Mouse (Mus musculus) bone marrow, adult 2 months (tissue): Measurements from ENCODE around the gene Rtcb. TPM values are rescaled to one million over a fixed set of nuclear protein-coding genes. Genes with fewer than 3 reads are reported as not detected.

Source experiments
- H3K27ac ChIP-seq: fragments of 200-500 bp; 2 replicates; pipeline ENCODE4 v1.5.1; 2012; ENCODE audit warnings: low read depth, mild to moderate bottlenecking, control low read depth, inconsistent platforms, low read length; ENCODE audit not compliant: control insufficient read depth, poor library complexity, insufficient read depth
- H3K4me1 ChIP-seq: fragments of 200-500 bp; 2 replicates; pipeline ENCODE4 v1.6.1; 2011; ENCODE audit warnings: low read length; ENCODE audit not compliant: control insufficient read depth, insufficient read depth
- H3K4me3 ChIP-seq: fragments of 200-500 bp; replicated peaks from 2 replicates; pipeline ENCODE3; 2011; ENCODE audit warnings: mild to moderate bottlenecking, low read depth, low read length, control low read depth; ENCODE audit not compliant: control insufficient read depth
- CTCF ChIP-seq: fragments of 200-500 bp; IDR thresholded peaks from 2 replicates; pipeline ENCODE4 v1.5.1; 2011; ENCODE audit warnings: low read length, control low read depth; ENCODE audit not compliant: control insufficient read depth, insufficient read depth
- POLR2A ChIP-seq: fragments of 200-500 bp; IDR thresholded peaks from 2 replicates; pipeline ENCODE4 v1.6.1; 2011; ENCODE audit warnings: low read depth, mild to moderate bottlenecking, control low read depth, low read length, borderline replicate concordance; ENCODE audit not compliant: control insufficient read depth
- WGBS: fragments of 180-500 bp; shearing (Covaris S2); methylation state at CpG from one replicate; pipeline ENCODE4 v1.1.7; 2018; 5-methylcytosine and 5-hydroxymethylcytosine counted together
- polyA plus RNA-seq: library from polyadenylated mRNA; stranded (reverse); fragments of >200 nt; gene quantifications from 2 replicates; pipeline ENCODE4 v1.2.4, GENCODE M21; 2011; ENCODE audit warnings: low replicate concordance; ENCODE audit not compliant: missing spikeins, insufficient read depth, insufficient read length

The Rtcb gene
- 44.0 and 60.7 TPM in 2 replicates for polyA plus RNA-seq

- WGBS = under 1% methylated on average over 38 of the region's 38 CpGs
- Histone ChIP-seq H3K4me1 (no peaks in the 10 kb centered on the region; the same call in none of the 2 replicates), H3K27ac (peak within 1 kb of the TSS; percentile 56)
Measured at GRCm38 (mm10) chr10:85957464-85957950, at the start of gene Rtcb. TSS of gene Rtcb (minus strand) at chr10:85957823.

GRCm38 (mm10) chr10:86006455-86006854 is 48.8 kb upstream of the Rtcb start:
- no peak for TF ChIP-seq CTCF
- TF ChIP-seq POLR2A = no peak
- Histone ChIP-seq H3K27ac (no peak overlapping the region), H3K4me1 (peaks cover 2% of the 10 kb centered on the region), H3K4me3 (no peak overlapping the region)
- WGBS = 77% methylated on average over 5 of the region's 5 CpGs

More at GRCm38 (mm10) chr10:85957464-85957950, at the start of gene Rtcb:
- TF ChIP-seq CTCF = no peak
- TF ChIP-seq POLR2A = peak; percentile 35; the same call in 1 of the 2 replicates
- peak within 1 kb of the TSS; percentile 89 for H3K4me3 ChIP-seq

- Histone ChIP-seq H3K4me1 (no peaks in the 10 kb centered on the region), H3K27ac (no peak overlapping the region), H3K4me3 (no peak overlapping the region)
- TF ChIP-seq POLR2A = no peak
- TF ChIP-seq CTCF = no peak
- 78% methylated on average over 4 of the region's 4 CpGs for WGBS
Measured at GRCm38 (mm10) chr10:86000447-86000846, 42.8 kb upstream of the Rtcb start.

GRCm38 (mm10) chr10:85994543-85995104 is 37.0 kb upstream of the Rtcb start:
- H3K4me1 ChIP-seq = no peaks in the 10 kb centered on the region
- TF ChIP-seq POLR2A (no peak), CTCF (no peak)
- 70% methylated on average over 5 of the region's 5 CpGs for WGBS
- no peak overlapping the region for H3K27ac ChIP-seq
- no peak overlapping the region for H3K4me3 ChIP-seq

- no peak overlapping the region for H3K4me3 ChIP-seq
- no peak for TF ChIP-seq CTCF
- no peak for TF ChIP-seq POLR2A
- WGBS = 82% methylated on average over 9 of the region's 9 CpGs
Measured at GRCm38 (mm10) chr10:85993836-85994235, 36.2 kb upstream of the Rtcb start.

GRCm38 (mm10) chr10:85992412-85992811 is 34.8 kb upstream of the Rtcb start:
- H3K4me3 ChIP-seq = no peak overlapping the region
- WGBS = 8% methylated on average over 4 of the region's 4 CpGs
- H3K4me1 ChIP-seq = no peaks in the 10 kb centered on the region
- TF ChIP-seq POLR2A (no peak), CTCF (no peak)
- H3K27ac ChIP-seq = no peak overlapping the region

More at GRCm38 (mm10) chr10:85993836-85994235, 36.2 kb upstream of the Rtcb start:
- Histone ChIP-seq H3K4me1 (no peaks in the 10 kb centered on the region), H3K27ac (no peak overlapping the region)

GRCm38 (mm10) chr10:85989412-85990115 is 31.9 kb upstream of the Rtcb start:
- Histone ChIP-seq H3K4me1 (no peaks in the 10 kb centered on the region; the same call in 1 of the 2 replicates), H3K4me3 (no peak overlapping the region), H3K27ac (no peak overlapping the region)
- 7% methylated on average over 6 of the region's 6 CpGs for WGBS
- TF ChIP-seq CTCF = no peak
- no peak for TF ChIP-seq POLR2A

- Histone ChIP-seq H3K4me3 (no peak overlapping the region), H3K27ac (no peak overlapping the region), H3K4me1 (no peaks in the 10 kb centered on the region)
- 66% methylated on average over 4 of the region's 4 CpGs for WGBS
- TF ChIP-seq POLR2A (no peak), CTCF (no peak)
Measured at GRCm38 (mm10) chr10:85972915-85973314, 15.3 kb upstream of the Rtcb start.

- TF ChIP-seq POLR2A = no peak
- no peak for TF ChIP-seq CTCF
- H3K27ac ChIP-seq = no peak overlapping the region
- H3K4me1 ChIP-seq = no peaks in the 10 kb centered on the region
- no peak overlapping the region for H3K4me3 ChIP-seq
- 81% methylated on average over 9 of the region's 9 CpGs for WGBS
Measured at GRCm38 (mm10) chr10:85971826-85972225, 14.2 kb upstream of the Rtcb start.
